10 mouse cellular contexts compared by ENCODE assay signal in genomic region chr7:97695441-97695840, GRCm38 (mm10). TPM values are rescaled to one million over a fixed set of nuclear protein-coding genes. Genes with fewer than 3 reads are reported as not detected.
DNase-seq lines count a peak whose midpoint lies in the region; ATAC-seq and TF ChIP-seq lines count a peak whose summit lies in the region.
"Had no signal": no experiment of that assay in that cellular context is flagged by ENCODE, and none has a peak within 500 bp of the region (broad histone marks: within the 10 kb centered on the region; RNA-seq: fewer than 3 reads in every experiment).

No protein-coding gene starts in this region.

- H3K27me3 ChIP-seq in kidney, embryonic 15.5 days: no peaks in the 10 kb centered on the region
- no peaks in the 10 kb centered on the region for H3K27me3 ChIP-seq in CH12.LX (replicated peaks)
- no peaks in the 10 kb centered on the region for H3K27me3 ChIP-seq in forebrain, embryonic 12.5 days
- H3K27me3 ChIP-seq in limb, embryonic 14.5 days (ENCODE audit: control insufficient read depth, insufficient read depth, low read length): no peaks in the 10 kb centered on the region
- H3K27me3 ChIP-seq: heart, embryonic 15.5 days had no signal

- TF ChIP-seq POLR2A in CH12.LX (IDR thresholded peaks at IDR 0.05; ENCODE audit: low read depth, low read length): no peak
- no peak for TF ChIP-seq POLR2A in limb, embryonic 14.5 days (IDR thresholded peaks at IDR 0.05; ENCODE audit: borderline replicate concordance, extremely low read depth, insufficient read depth, insufficient read length)

- H3K9ac ChIP-seq in kidney, embryonic 15.5 days: no peak overlapping the region
- peak overlapping the region; percentile 52 for H3K9ac ChIP-seq in CH12.LX (ENCODE audit: insufficient read depth, low read depth)
- H3K9ac ChIP-seq in forebrain, embryonic 12.5 days: no peak overlapping the region
- no peak overlapping the region for H3K9ac ChIP-seq in limb, embryonic 14.5 days (ENCODE audit: low read depth, low read length, severe bottlenecking)

- peaks cover 21% of the 10 kb centered on the region for H3K36me3 ChIP-seq in kidney, embryonic 15.5 days
- H3K36me3 ChIP-seq in CH12.LX (replicated peaks in 1 of 2; ENCODE audit: control insufficient read depth in 1 of 2, insufficient read depth in 1 of 2, low read length in 1 of 2): peaks cover 6 to 47% of the 10 kb centered on the region in 2 experiments
- peaks cover 14% of the 10 kb centered on the region for H3K36me3 ChIP-seq in forebrain, embryonic 12.5 days (replicated peaks)
- H3K36me3 ChIP-seq in limb, embryonic 14.5 days (ENCODE audit: control insufficient read depth, insufficient read depth, low read length): peaks cover 5% of the 10 kb centered on the region; the same call in 1 of the 2 replicates

- peak overlapping the region; percentile 68 for H3K4me2 ChIP-seq in kidney, embryonic 15.5 days
- H3K4me2 ChIP-seq in CH12.LX (ENCODE audit: insufficient read depth, low read depth, poor library complexity, severe bottlenecking): peak overlapping the region; percentile 46
- peak overlapping the region; percentile 85; the same call in 1 of the 2 replicates for H3K4me2 ChIP-seq in forebrain, embryonic 12.5 days
- H3K4me2 ChIP-seq in limb, embryonic 14.5 days (replicated peaks; ENCODE audit: low read depth, low read length, severe bottlenecking): peak overlapping the region; percentile 79; the same call in 1 of the 2 replicates

- peaks cover 12% of the 10 kb centered on the region for H3K4me1 ChIP-seq in kidney, embryonic 15.5 days
- H3K4me1 ChIP-seq in CH12.LX (ENCODE audit: control insufficient read depth in 1 of 2, insufficient read depth in 2 of 2): peaks cover 0 to 41% of the 10 kb centered on the region in 2 experiments; a peak in 2 of 4 replicates
- peaks cover 17% of the 10 kb centered on the region for H3K4me1 ChIP-seq in forebrain, embryonic 12.5 days
- H3K4me1 ChIP-seq in limb, embryonic 14.5 days (ENCODE audit: control insufficient read depth, insufficient read depth, low read length): peaks cover 9% of the 10 kb centered on the region

- TF ChIP-seq CTCF in CH12.LX (conservative IDR thresholded peaks at IDR 0.05 in 1 of 2, IDR thresholded peaks at IDR 0.05 in 1 of 2; ENCODE audit: low read depth in 2 of 2, low read length in 2 of 2): no peak

- no peak for ATAC-seq in kidney, embryonic 15.5 days (replicated peaks; ENCODE audit: low FRiP score)
- ATAC-seq in forebrain, embryonic 12.5 days (ENCODE audit: low FRiP score): no peak
- no peak for ATAC-seq in limb, embryonic 14.5 days (ENCODE audit: low FRiP score, low read depth)

- H3K4me3 ChIP-seq in kidney, embryonic 15.5 days (replicated peaks): peak overlapping the region; percentile 86; the same call in 1 of the 2 replicates
- peak overlapping the region; percentile 64 to 99 (median 89) for H3K4me3 ChIP-seq in CH12.LX (replicated peaks in 1 of 3; ENCODE audit: low read depth in 2 of 3, low read length in 2 of 3, poor library complexity in 1 of 3)
- no peak overlapping the region for H3K4me3 ChIP-seq in forebrain, embryonic 12.5 days (replicated peaks)
- no peak overlapping the region for H3K4me3 ChIP-seq in limb, embryonic 14.5 days (replicated peaks; ENCODE audit: low read length)

- 0 out of 2 replicates have a peak, but pooled peaks cover 7% of the 10 kb centered on the region for H3K9me3 ChIP-seq in kidney, embryonic 15.5 days (replicated peaks)
- peaks cover 4% of the 10 kb centered on the region for H3K9me3 ChIP-seq in CH12.LX (replicated peaks; ENCODE audit: low read length)
- H3K9me3 ChIP-seq in forebrain, embryonic 12.5 days: no peaks in the 10 kb centered on the region; the same call in 1 of the 2 replicates
- peaks cover 3% of the 10 kb centered on the region; the same call in 1 of the 2 replicates for H3K9me3 ChIP-seq in limb, embryonic 14.5 days (ENCODE audit: control insufficient read depth, low read length)
- H3K9me3 ChIP-seq: heart, embryonic 15.5 days had no signal

- peaks cover 35% of the 10 kb centered on the region for H3K79me2 ChIP-seq in CH12.LX (replicated peaks; ENCODE audit: control insufficient read depth, extremely low read depth, insufficient read depth, poor library complexity, severe bottlenecking)

- DNase-seq in kidney, postnatal 36 days: no peak
- no peak for DNase-seq in CH12.LX (ENCODE audit: extremely low read depth)
- DNase-seq in limb, embryonic 14.5 days (ENCODE audit: low spot score): no peak
- DNase-seq in spleen, adult 18-20 months: no peak
- no peak for DNase-seq in kidney, adult 11 months
- DNase-seq in frontal cortex, postnatal 36 days (ENCODE audit: low spot score in 2 of 2): no peak
- DNase-seq: kidney, adult 8-10 months had no signal

- dilution Hi-C loops in CH12.LX (cut with MboI; ENCODE audit: extremely low pct_ligation_motif_present, extremely low pct_unique_long_range_greater_than_20kb, low sequenced_read_pairs): no loop called here

- no peak for TF ChIP-seq EP300 in CH12.LX (IDR thresholded peaks at IDR 0.05; ENCODE audit: low read length)

- in situ Hi-C loops in CH12.LX (cut with MboI; ENCODE audit: low pct_ligation_motif_present, low pct_unique_long_range_greater_than_20kb, low sequenced_read_pairs): loop anchor here (25.0 kb wide), 1 partner anchor 258 kb away; no protein-coding TSS in a partner anchor

- 97% methylated on average over 1 of the region's 1 CpGs for WGBS in kidney, embryonic 15.5 days
- 97% methylated on average over 1 of the region's 1 CpGs for WGBS in forebrain, embryonic 12.5 days
- WGBS in limb, embryonic 14.5 days: 98% methylated on average over 1 of the region's 1 CpGs

- no peak overlapping the region for H3K27ac ChIP-seq in kidney, embryonic 15.5 days
- no peak overlapping the region for H3K27ac ChIP-seq in CH12.LX (ENCODE audit: insufficient read depth, low read depth)
- no peak overlapping the region for H3K27ac ChIP-seq in forebrain, embryonic 12.5 days
- no peak overlapping the region for H3K27ac ChIP-seq in limb, embryonic 14.5 days (replicated peaks; ENCODE audit: low read depth, low read length)

- TF ChIP-seq RAD21 in CH12.LX (IDR thresholded peaks at IDR 0.05; ENCODE audit: low read depth, low read length): no peak

TF ChIP-seq in CH12.LX, 34 proteins besides CTCF, POLR2A, EP300 and RAD21:
- no peak for TF ChIP-seq TCF12 (IDR thresholded peaks at IDR 0.05; ENCODE audit: low read depth, low read length)
- no peak for TF ChIP-seq TBP (conservative IDR thresholded peaks at IDR 0.05; ENCODE audit: low read depth, low read length)
- TF ChIP-seq JUND (conservative IDR thresholded peaks at IDR 0.05; ENCODE audit: low read depth, low read length): no peak
- no peak for TF ChIP-seq KAT2A (IDR thresholded peaks at IDR 0.05; ENCODE audit: insufficient replicate concordance, low read length)
- TF ChIP-seq E2F4 (IDR thresholded peaks at IDR 0.05; ENCODE audit: insufficient replicate concordance, low read depth, low read length): no peak
- no peak for TF ChIP-seq MEF2A (IDR thresholded peaks at IDR 0.05; ENCODE audit: borderline replicate concordance, low read depth, low read length)
- no peak for TF ChIP-seq MAFK (IDR thresholded peaks at IDR 0.05; ENCODE audit: insufficient replicate concordance, low read length)
- no peak for TF ChIP-seq ZC3H11A (IDR thresholded peaks at IDR 0.05; ENCODE audit: low read depth, low read length)
- no peak for TF ChIP-seq ELF1 (IDR thresholded peaks at IDR 0.05; ENCODE audit: low read depth, low read length)
- TF ChIP-seq ZNF384 (IDR thresholded peaks at IDR 0.05; ENCODE audit: low read depth, low read length): no peak
- TF ChIP-seq MYC (IDR thresholded peaks at IDR 0.05; ENCODE audit: low read depth, low read length): no peak
- no peak for TF ChIP-seq PAX5 (IDR thresholded peaks at IDR 0.05; ENCODE audit: low read length)
- no peak for TF ChIP-seq ZKSCAN1 (IDR thresholded peaks at IDR 0.05; ENCODE audit: borderline replicate concordance, low read depth, low read length)

RNA-seq across cellular contexts. Expression of gene Clns1a, which starts 1.0 kb away (rescaled TPM):
- polyA plus RNA-seq in kidney, embryonic 15.5 days (2015; fragmentation: Nextera tagmentation; extraction: Ambion mirVana): 193 and 202 TPM in 2 replicates
- 140 and 172 TPM in 2 replicates for total RNA-seq in CH12.LX (2012; rRNA removed)
- 305 and 306 TPM in 2 replicates for total RNA-seq in CH12.LX (2014; rRNA removed)
- polyA plus RNA-seq in CH12.LX (2012; ENCODE audit: insufficient read length, low read depth): 240 and 284 TPM in 2 replicates
- 216 and 226 TPM in 2 replicates for polyA plus RNA-seq in forebrain, embryonic 12.5 days (2016; fragmentation: Nextera tagmentation; extraction: Ambion mirVana)
- 98.5 and 107 TPM in 2 replicates for polyA plus RNA-seq in limb, embryonic 14.5 days (2012; rRNA removed)
- polyA plus RNA-seq in limb, embryonic 14.5 days (2014; fragmentation: Nextera tagmentation; extraction: Ambion mirVana): 193 and 199 TPM in 2 replicates

RNA-seq across cellular contexts. Expression of gene Aqp11, which starts 42.6 kb away (rescaled TPM):
- polyA plus RNA-seq in kidney, embryonic 15.5 days (2015; fragmentation: Nextera tagmentation; extraction: Ambion mirVana): 16.5 and 18.5 TPM in 2 replicates
- total RNA-seq in CH12.LX (2012; rRNA removed): 0.42 and 0.89 TPM in 2 replicates
- total RNA-seq in CH12.LX (2014; rRNA removed): 0.28 and 0.46 TPM in 2 replicates
- polyA plus RNA-seq in CH12.LX (2012; ENCODE audit: insufficient read length, low read depth): 1.0 and 2.0 TPM in 2 replicates
- 3.9 and 5.6 TPM in 2 replicates for polyA plus RNA-seq in forebrain, embryonic 12.5 days (2016; fragmentation: Nextera tagmentation; extraction: Ambion mirVana)
- polyA plus RNA-seq in limb, embryonic 14.5 days (2012; rRNA removed): 2.2 and 2.5 TPM in 2 replicates
- 3.4 and 4.2 TPM in 2 replicates for polyA plus RNA-seq in limb, embryonic 14.5 days (2014; fragmentation: Nextera tagmentation; extraction: Ambion mirVana)

Comparison
In these comparisons a context has a peak if more than half of its experiments do, and no peak if none do; other contexts are left out.
1. H3K4me3 ChIP-seq: peak in kidney, embryonic 15.5 days (single experiment) and CH12.LX (3 of 3); none in forebrain, embryonic 12.5 days (single experiment) and limb, embryonic 14.5 days (single experiment).
2. Peak in every context shown above with its lines, with median percentiles within 50 percentile points of each other: H3K4me2 ChIP-seq.